Mouse (Mus musculus) G1E (cell line): Measurements from ENCODE around the gene Sun1. TPM values are rescaled to one million over a fixed set of nuclear protein-coding genes. Genes with fewer than 3 reads are reported as not detected.

Experiments used
- ATAC-seq: 2 replicates; pipeline ENCODE4 v1.8.0; 2016; ENCODE audit warnings: mild to moderate bottlenecking; ENCODE audit not compliant: insufficient number of reproducible peaks, poor library complexity, low FRiP score, severe bottlenecking; ENCODE audit errors: extremely low read depth
- DNase-seq: peaks from one replicate; pipeline ENCODE4 v3.0.0; 2012; ENCODE audit warnings: low spot score
- H3K27me3 ChIP-seq: 2 replicates; pipeline ENCODE4 v1.6.1; 2012; ENCODE audit warnings: mild to moderate bottlenecking, low read length, inconsistent platforms; ENCODE audit not compliant: insufficient read depth
- H3K36me3 ChIP-seq: replicated peaks from 2 replicates; pipeline ENCODE3; 2012; ENCODE audit warnings: mild to moderate bottlenecking, inconsistent platforms
- H3K4me1 ChIP-seq: 2 replicates; pipeline ENCODE4 v1.6.1; 2012; ENCODE audit warnings: low read depth, low read length, inconsistent platforms, mixed read lengths; ENCODE audit not compliant: insufficient read depth
- H3K4me3 ChIP-seq: 2 replicates; pipeline ENCODE4 v1.5.1; 2012; ENCODE audit warnings: low read depth, mild to moderate bottlenecking, inconsistent platforms, low read length, moderate library complexity, mixed read lengths
- H3K9me3 ChIP-seq: replicated peaks from 2 replicates; pipeline ENCODE4 v1.6.1; 2012; ENCODE audit warnings: inconsistent platforms
- CTCF ChIP-seq: IDR thresholded peaks from 2 replicates; pipeline ENCODE4 v1.5.1; 2012; ENCODE audit warnings: low read depth, low read length, inconsistent platforms, mixed read lengths
- GATA1 ChIP-seq: IDR thresholded peaks from 2 replicates; pipeline ENCODE4 v1.6.1; 2012; ENCODE audit warnings: borderline replicate concordance, low read length, inconsistent platforms, mixed read lengths
- GATA2 ChIP-seq: IDR thresholded peaks from 2 replicates; pipeline ENCODE4 v1.6.1; 2012; ENCODE audit warnings: low read depth, low read length, inconsistent platforms, borderline replicate concordance
- POLR2AphosphoS5 ChIP-seq: IDR thresholded peaks from 2 replicates; pipeline ENCODE4 v1.6.1; 2012; ENCODE audit warnings: low read depth, low read length, inconsistent platforms; ENCODE audit not compliant: insufficient replicate concordance
- TAL1 ChIP-seq: conservative IDR thresholded peaks from 2 replicates; pipeline ENCODE4 v1.6.1; 2012; ENCODE audit warnings: low read depth, low read length, inconsistent platforms, mixed read lengths
- polyA plus RNA-seq: library from polyadenylated mRNA; stranded (reverse); fragments of >175 nt; gene quantifications from 2 replicates; pipeline ENCODE4 v1.2.3, GENCODE M21; 2012
- total RNA-seq, 2 experiments: library from RNA; stranded (forward) in 1 of 2; stranded (reverse) in 1 of 2; fragments of 200-1000 nt in 1 of 2; fragments of >200 nt in 1 of 2; fragmentation: Nextera tagmentation in 1 of 2; gene quantifications; 2 replicates each; pipeline ENCODE4 v1.2.3; 2014 to 2017

The Sun1 gene
- total and polyA plus RNA-seq, 3 experiments, result 11.8 to 61.2 (median 45.7) TPM

DNA sequence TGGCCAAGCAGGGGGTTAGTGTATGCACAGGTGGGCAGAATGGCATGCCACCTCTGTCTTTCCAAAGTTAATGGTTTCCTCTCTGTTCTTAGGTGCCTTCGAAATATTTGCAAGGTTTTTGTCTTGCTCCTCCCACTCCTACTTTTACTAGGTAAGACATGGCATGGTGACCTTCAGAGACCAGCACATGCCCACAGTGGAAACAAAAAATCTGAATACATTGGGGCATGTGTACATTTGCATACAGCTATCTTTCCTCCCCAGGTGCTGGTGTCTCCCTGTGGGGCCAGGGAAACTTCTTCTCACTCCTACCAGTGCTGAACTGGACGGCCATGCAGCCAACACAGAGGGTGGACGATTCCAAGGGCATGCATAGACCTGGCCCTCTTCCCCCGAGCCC is 34.0 kb downstream of the Sun1 start:
- H3K9me3 ChIP-seq, result no peaks in the 10 kb centered on the region
- no peak for DNase-seq
- TF ChIP-seq GATA1 (no peak), GATA2 (no peak), CTCF (no peak), TAL1 (no peak), POLR2AphosphoS5 (no peak)
- no peak for ATAC-seq
- no peaks in the 10 kb centered on the region for H3K27me3 ChIP-seq
- H3K4me1 ChIP-seq, result peaks cover 1% of the 10 kb centered on the region; the same call in 1 of the 2 replicates
- H3K4me3 ChIP-seq, result no peak overlapping the region
- peaks cover 98% of the 10 kb centered on the region for H3K36me3 ChIP-seq

DNA sequence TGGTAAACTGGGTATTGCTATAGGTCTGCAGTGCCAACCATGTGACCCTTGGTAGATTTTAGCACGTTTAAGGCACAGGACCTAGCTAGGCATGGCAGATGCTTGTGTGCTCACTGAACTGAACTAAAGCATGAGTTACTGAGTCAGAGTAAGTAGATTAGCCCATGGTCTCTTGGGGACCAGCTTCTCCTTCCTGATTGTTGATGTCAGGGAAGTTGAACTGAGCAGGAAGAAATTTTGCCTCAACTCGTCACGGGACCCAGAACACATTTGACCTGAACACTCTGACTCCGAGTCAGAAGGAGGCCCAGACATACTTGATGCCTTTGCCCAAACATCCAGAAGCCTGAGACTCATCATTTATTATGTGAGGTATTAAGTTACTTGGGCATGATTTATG is 37.0 kb downstream of the Sun1 start:
- no peak for ATAC-seq
- no peaks in the 10 kb centered on the region for H3K9me3 ChIP-seq
- H3K27me3 ChIP-seq, result no peaks in the 10 kb centered on the region
- TF ChIP-seq POLR2AphosphoS5, result no peak
- no peak for TF ChIP-seq GATA1
- TF ChIP-seq TAL1, result no peak
- TF ChIP-seq CTCF, result no peak
- TF ChIP-seq GATA2, result no peak
- H3K4me3 ChIP-seq, result no peak overlapping the region
- DNase-seq, result no peak
- H3K4me1 ChIP-seq, result peaks cover 7% of the 10 kb centered on the region; the same call in 1 of the 2 replicates
- H3K36me3 ChIP-seq, result peaks cover 99% of the 10 kb centered on the region

DNA sequence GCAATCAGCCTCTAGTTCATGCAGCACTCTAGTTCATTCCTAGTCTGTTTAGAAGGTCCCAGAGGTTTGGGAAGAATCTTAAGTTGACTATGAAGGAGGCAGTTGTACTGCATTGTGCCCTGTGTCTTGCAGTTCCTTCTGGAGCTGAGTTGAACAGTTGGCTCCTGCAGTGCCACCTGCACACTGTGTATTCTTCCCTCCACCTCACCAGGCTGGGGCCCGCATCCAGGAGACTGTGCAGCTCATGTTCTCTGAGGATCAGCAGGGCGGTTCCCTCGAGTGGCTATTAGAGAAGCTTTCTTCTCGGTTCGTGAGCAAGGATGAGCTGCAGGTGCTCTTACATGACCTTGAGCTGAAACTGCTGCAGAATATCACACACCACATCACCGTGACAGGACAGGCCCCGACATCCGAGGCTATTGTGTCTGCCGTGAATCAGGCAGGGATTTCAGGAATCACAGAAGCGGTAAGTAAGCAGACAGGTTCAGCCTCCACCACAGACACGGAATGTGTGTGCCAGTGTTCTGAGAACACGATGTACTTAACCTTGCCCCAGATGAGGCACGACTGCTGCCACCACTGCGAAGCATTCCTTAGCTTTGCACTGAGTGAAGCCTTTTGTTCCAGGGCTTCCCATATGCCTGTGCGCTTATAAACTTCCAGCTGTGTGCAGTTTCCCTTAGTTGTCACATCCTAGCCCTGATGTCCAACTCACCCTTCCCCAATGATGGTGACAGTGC is 40.8 kb downstream of the Sun1 start:
- ATAC-seq, result no peak
- no peak for TF ChIP-seq TAL1
- no peak for TF ChIP-seq POLR2AphosphoS5
- TF ChIP-seq CTCF, result no peak
- no peak for TF ChIP-seq GATA2
- TF ChIP-seq GATA1, result no peak

DNA sequence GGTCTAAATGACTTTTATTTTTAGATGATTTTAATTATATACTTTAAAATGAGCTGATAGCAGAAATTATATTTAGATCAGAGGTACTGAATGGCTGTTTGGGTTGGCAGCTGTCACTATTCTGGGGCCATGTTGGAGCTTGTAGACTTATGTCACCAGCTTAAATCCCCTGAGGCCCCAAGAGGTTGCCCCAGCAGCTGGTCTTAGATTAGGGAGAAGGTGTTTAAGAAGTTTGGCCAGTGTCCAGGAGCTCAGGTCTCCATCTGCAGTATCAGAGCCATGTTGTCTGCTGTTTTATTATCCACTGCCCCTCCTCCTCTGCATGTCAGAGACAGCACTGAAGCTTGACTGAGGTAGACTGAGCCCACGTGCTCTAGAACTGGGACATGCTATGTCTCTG is 42.9 kb downstream of the Sun1 start:
- peaks cover 35% of the 10 kb centered on the region for H3K4me1 ChIP-seq
- no peaks in the 10 kb centered on the region for H3K27me3 ChIP-seq
- H3K9me3 ChIP-seq, result no peaks in the 10 kb centered on the region
- DNase-seq (no peak), ATAC-seq (no peak)
- no peak for TF ChIP-seq POLR2AphosphoS5
- TF ChIP-seq GATA2, result no peak
- TF ChIP-seq GATA1, result no peak
- TF ChIP-seq CTCF, result no peak
- TF ChIP-seq TAL1, result no peak
- peaks cover 100% of the 10 kb centered on the region for H3K36me3 ChIP-seq
- no peak overlapping the region for H3K4me3 ChIP-seq

More for the DNA sequence above, 40.8 kb downstream of the Sun1 start:
- Histone ChIP-seq H3K4me3 (no peak overlapping the region), H3K27me3 (no peaks in the 10 kb centered on the region), H3K9me3 (no peaks in the 10 kb centered on the region), H3K4me1 (peaks cover 16% of the 10 kb centered on the region), H3K36me3 (peaks cover 100% of the 10 kb centered on the region)
- no peak for DNase-seq

DNA sequence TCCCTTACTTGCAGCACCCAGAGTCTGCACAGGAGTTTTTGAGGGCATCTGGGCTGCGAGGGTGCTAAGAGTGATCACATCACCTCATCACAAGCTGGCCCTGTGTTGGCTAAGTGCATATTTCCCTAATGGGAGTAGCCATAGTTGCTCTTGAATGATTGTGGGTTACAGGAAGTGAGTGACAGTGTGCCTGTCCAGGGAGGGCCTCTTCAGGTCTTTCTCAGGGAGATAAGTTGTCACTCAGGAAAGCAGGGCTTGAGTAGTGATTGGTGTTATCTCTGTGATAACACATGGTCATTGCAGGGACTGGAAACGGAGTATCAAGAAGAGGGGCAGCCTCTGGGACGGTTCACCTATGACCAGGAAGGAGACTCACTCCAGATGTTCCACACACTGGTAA is 47.3 kb downstream of the Sun1 start:
- TF ChIP-seq GATA2 (no peak), CTCF (no peak), GATA1 (no peak), POLR2AphosphoS5 (no peak), TAL1 (peak; percentile 67)
- peaks cover 44% of the 10 kb centered on the region for H3K4me1 ChIP-seq
- no peaks in the 10 kb centered on the region for H3K27me3 ChIP-seq
- DNase-seq, result peak; percentile 27
- H3K9me3 ChIP-seq, result no peaks in the 10 kb centered on the region
- H3K36me3 ChIP-seq, result peaks cover 88% of the 10 kb centered on the region
- ATAC-seq, result peak; percentile 64
- H3K4me3 ChIP-seq, result no peak overlapping the region

DNA sequence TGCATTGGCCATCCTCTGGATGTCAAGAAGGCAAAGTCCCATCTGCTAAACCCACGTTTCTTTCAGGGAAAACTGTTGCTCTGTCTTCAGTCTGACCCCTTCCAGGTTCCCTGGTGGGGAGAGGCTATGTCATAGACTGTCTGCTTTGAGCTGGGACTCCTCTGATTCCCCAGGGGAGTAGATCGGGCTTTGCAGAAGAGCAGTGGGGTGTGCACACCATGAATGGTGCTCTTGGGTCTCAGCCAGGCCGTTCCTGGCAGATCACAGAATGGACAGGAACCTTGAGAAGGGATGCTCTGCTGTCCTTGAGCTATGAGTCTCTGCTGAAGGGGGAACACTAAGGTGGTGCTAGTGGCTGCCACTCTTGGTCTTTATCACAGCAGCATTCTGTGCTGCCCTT is 48.4 kb downstream of the Sun1 start:
- peaks cover 53% of the 10 kb centered on the region for H3K4me1 ChIP-seq
- DNase-seq, result no peak

More for the DNA sequence above, 48.4 kb downstream of the Sun1 start:
- no peaks in the 10 kb centered on the region for H3K27me3 ChIP-seq
- no peak for TF ChIP-seq TAL1
- no peak for TF ChIP-seq POLR2AphosphoS5
- TF ChIP-seq GATA1, result no peak
- no peak for ATAC-seq
- H3K9me3 ChIP-seq, result no peaks in the 10 kb centered on the region
- peaks cover 82% of the 10 kb centered on the region for H3K36me3 ChIP-seq
- H3K4me3 ChIP-seq, result no peak overlapping the region
